Comparison of ENCODE assay signal across 19 mouse cellular contexts in the genomic region with DNA sequence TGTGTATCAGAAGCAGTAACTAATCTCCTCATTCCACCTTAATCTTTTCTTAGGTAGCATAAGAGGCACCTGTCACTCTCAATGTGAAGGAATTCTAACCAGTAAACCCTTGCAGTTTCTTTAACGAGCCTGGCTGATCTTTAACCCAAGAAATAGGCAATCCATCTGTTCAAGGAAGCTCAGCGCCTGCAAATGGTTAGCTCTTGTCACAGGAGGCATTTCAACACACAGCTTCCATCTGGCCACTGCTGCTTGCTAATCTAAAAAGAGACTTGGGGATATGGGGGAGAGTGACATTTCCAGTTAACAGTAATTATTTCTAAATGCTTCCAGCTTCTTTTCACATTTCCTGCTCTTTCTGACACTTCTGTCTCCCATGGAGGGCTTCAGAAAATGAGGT.
DNase-seq lines count a peak whose midpoint lies in the region; ATAC-seq lines count a peak whose summit lies in the region.
"Had no signal": no experiment of that assay in that cellular context is flagged by ENCODE, and none has a peak within 500 bp of the region (broad histone marks: within the 10 kb centered on the region; RNA-seq: fewer than 3 reads in every experiment).

No protein-coding gene starts in this region.

- 27% methylated on average over 2 of the region's 2 CpGs for WGBS in embryonic facial prominence, embryonic 10.5 days

- no peaks in the 10 kb centered on the region for H3K4me1 ChIP-seq in embryonic facial prominence, embryonic 10.5 days
- H3K4me1 ChIP-seq: midbrain, embryonic 10.5 days; neural tube, embryonic 15.5 days had no signal

- H3K27ac ChIP-seq in embryonic facial prominence, embryonic 10.5 days (replicated peaks), result no peak overlapping the region
- H3K27ac ChIP-seq: gastrocnemius, adult 2 months; midbrain, embryonic 10.5 days; neural tube, embryonic 15.5 days had no signal

- ATAC-seq in megakaryocyte progenitor cell, adult 5-6 weeks (replicated peaks; ENCODE audit: poor library complexity), result no peak

- no peaks in the 10 kb centered on the region for H3K27me3 ChIP-seq in embryonic facial prominence, embryonic 10.5 days (replicated peaks; ENCODE audit: low read depth, poor library complexity, severe bottlenecking)
- H3K27me3 ChIP-seq: neural tube, embryonic 15.5 days had no signal

- peak; percentile 3 for DNase-seq in kidney, adult 11 months
- DNase-seq in kidney, postnatal 4 days, result no peak
- DNase-seq in layer of hippocampus, adult 9-11 months, result peak; percentile 25
- no peak for DNase-seq in layer of hippocampus, postnatal 25 days (ENCODE audit: extremely low spot score in 1 of 2, low spot score in 1 of 2)
- DNase-seq in embryonic facial prominence, embryonic 10.5 days (ENCODE audit: low spot score), result peak; percentile 34
- peak; percentile 2 for DNase-seq in mesoderm, embryonic 11.5 days (ENCODE audit: low read depth, low spot score)
- DNase-seq: adrenal gland, adult 2 months; cerebellum, adult 18-20 months; gastrocnemius, adult 2 months; heart, postnatal 10 days; kidney, adult 18-20 months; left cerebral cortex, postnatal 4 days; lung, postnatal 4 days; right cerebral cortex, adult 18-20 months; right cerebral cortex, postnatal 4 days; thymus, postnatal 25 days had no signal

- H3K9me3 ChIP-seq in embryonic facial prominence, embryonic 10.5 days, result no peaks in the 10 kb centered on the region
- H3K9me3 ChIP-seq: midbrain, embryonic 10.5 days; neural tube, embryonic 15.5 days had no signal

- H3K4me3 ChIP-seq in embryonic facial prominence, embryonic 10.5 days, result no peak overlapping the region
- H3K4me3 ChIP-seq: gastrocnemius, adult 2 months; midbrain, embryonic 10.5 days; neural tube, embryonic 15.5 days had no signal

- no peaks in the 10 kb centered on the region for H3K36me3 ChIP-seq in embryonic facial prominence, embryonic 10.5 days (replicated peaks)
- H3K36me3 ChIP-seq: midbrain, embryonic 10.5 days; neural tube, embryonic 15.5 days had no signal

Comparison
In these comparisons a context has a peak if more than half of its experiments do, and no peak if none do; other contexts are left out.
1. DNase-seq: peak in kidney, adult 11 months (single experiment), layer of hippocampus, adult 9-11 months (single experiment), embryonic facial prominence, embryonic 10.5 days (single experiment) and mesoderm, embryonic 11.5 days (single experiment); none in kidney, postnatal 4 days (0 of 2) and layer of hippocampus, postnatal 25 days (0 of 2).